Mouse (Mus musculus): ENCODE results near the gene Mfap1a. TPM values are rescaled to one million over a fixed set of nuclear protein-coding genes. Genes with fewer than 3 reads are reported as not detected.

Mfap1a gene
- polyA plus RNA-seq (2015; fragmentation: Nextera tagmentation; extraction: Ambion mirVana), result 19.5 and 19.6 TPM in 2 replicates

GRCm38 (mm10) chr2:121505942-121506882 is at the start of gene Mfap1a, which contains the start of gene Wdr76:
TSS of gene Mfap1a (minus strand) at chr2:121506665.
TSS of gene Wdr76 (plus strand) at chr2:121506723.

GRCm38 (mm10) chr2:121473301-121474179 is 32.9 kb downstream of the Mfap1a start, which contains the start of gene Mfap1b:
TSS of gene Mfap1b (minus strand) at chr2:121474067.

GRCm38 (mm10) chr2:121456692-121457642 is 49.5 kb downstream of the Mfap1a start, which contains the start of gene Serinc4:
TSS of gene Serinc4 (minus strand) at chr2:121456781.

GRCm38 (mm10) chr2:121452990-121453389 is 53.5 kb downstream of the Mfap1a start, which contains the start of gene Hypk:
TSS of gene Hypk (plus strand) at chr2:121453290.

GRCm38 (mm10) chr2:121448739-121449535 is 57.5 kb downstream of the Mfap1a start, which contains the start of gene Serf2:
TSS of gene Serf2 (plus strand) at chr2:121449195.

GRCm38 (mm10) chr2:121444178-121444577 is 62.3 kb downstream of the Mfap1a start, which contains the start of gene Ell3:
TSS of gene Ell3 (minus strand) at chr2:121444278.

Other genes with a start within 250 kb of the Mfap1a start
- 12.4 and 13.9 TPM in 2 replicates for gene Trp53bp1, start 235.3 kb downstream of the Mfap1a start, polyA plus RNA-seq (2015; fragmentation: Nextera tagmentation; extraction: Ambion mirVana)
- 0.54 and 0.80 TPM in 2 replicates for gene Map1a, start 217.1 kb downstream of the Mfap1a start, polyA plus RNA-seq (2015; fragmentation: Nextera tagmentation; extraction: Ambion mirVana)
- 6.2 and 7.5 TPM in 2 replicates for gene Ppip5k1, start 151.3 kb downstream of the Mfap1a start, polyA plus RNA-seq (2015; fragmentation: Nextera tagmentation; extraction: Ambion mirVana)
- gene Ckmt1, start 149.0 kb downstream of the Mfap1a start, polyA plus RNA-seq (2015; fragmentation: Nextera tagmentation; extraction: Ambion mirVana), result 1.1 and 2.1 TPM in 2 replicates
- not detected in 2 replicates for gene Strc, start 119.5 kb downstream of the Mfap1a start, polyA plus RNA-seq (2015; fragmentation: Nextera tagmentation; extraction: Ambion mirVana)
- gene Pdia3, start 92.9 kb downstream of the Mfap1a start, polyA plus RNA-seq (2015; fragmentation: Nextera tagmentation; extraction: Ambion mirVana), result 201 and 225 TPM in 2 replicates
- gene Catsper2, start 92.9 kb downstream of the Mfap1a start, polyA plus RNA-seq (2015; fragmentation: Nextera tagmentation; extraction: Ambion mirVana), result 2.1 and 2.4 TPM in 2 replicates
- gene Ell3, start 62.4 kb downstream of the Mfap1a start, polyA plus RNA-seq (2015; fragmentation: Nextera tagmentation; extraction: Ambion mirVana), result 0.73 and 0.87 TPM in 2 replicates
- 327 and 346 TPM in 2 replicates for gene Serf2, start 57.5 kb downstream of the Mfap1a start, polyA plus RNA-seq (2015; fragmentation: Nextera tagmentation; extraction: Ambion mirVana)
- gene Hypk, start 53.4 kb downstream of the Mfap1a start, polyA plus RNA-seq (2015; fragmentation: Nextera tagmentation; extraction: Ambion mirVana), result 91.7 and 112 TPM in 2 replicates
- gene Serinc4, start 49.9 kb downstream of the Mfap1a start, polyA plus RNA-seq (2015; fragmentation: Nextera tagmentation; extraction: Ambion mirVana), result 0.07 and 0.30 TPM in 2 replicates
- gene Mfap1b, start 32.6 kb downstream of the Mfap1a start, polyA plus RNA-seq (2015; fragmentation: Nextera tagmentation; extraction: Ambion mirVana), result 29.8 and 32.3 TPM in 2 replicates
- gene Wdr76, start 58 bp upstream of the Mfap1a start, polyA plus RNA-seq (2015; fragmentation: Nextera tagmentation; extraction: Ambion mirVana), result 14.6 and 15.3 TPM in 2 replicates